8 mouse cellular contexts compared by ENCODE assay signal in genomic region chr7:44603186-44603855, GRCm38 (mm10). TPM values are rescaled to one million over a fixed set of nuclear protein-coding genes. Genes with fewer than 3 reads are reported as not detected.
A peak's percentile ranks its signal among the peaks of the same experiment; 100 is the strongest.
DNase-seq lines count a peak whose midpoint lies in the region; ATAC-seq and TF ChIP-seq lines count a peak whose summit lies in the region.
"Had no signal": no experiment of that assay in that cellular context is flagged by ENCODE, and none has a peak within 500 bp of the region (broad histone marks: within the 10 kb centered on the region; RNA-seq: fewer than 3 reads in every experiment).

No protein-coding gene starts in this region.

- H3K4me3 ChIP-seq in lung, embryonic 15.5 days, result peak overlapping the region; percentile 25
- no peak overlapping the region for H3K4me3 ChIP-seq in lung, adult 2 months (replicated peaks; ENCODE audit: extremely low read depth, low read depth, low read length)
- H3K4me3 ChIP-seq in limb, embryonic 12.5 days (replicated peaks), result peak overlapping the region; percentile 34; the same call in 1 of the 2 replicates
- peak overlapping the region; percentile 38 for H3K4me3 ChIP-seq in stomach, embryonic 16.5 days (replicated peaks; ENCODE audit: low read length)

- no peak overlapping the region for H3K27ac ChIP-seq in lung, embryonic 15.5 days
- no peak overlapping the region for H3K27ac ChIP-seq in limb, embryonic 12.5 days
- no peak overlapping the region for H3K27ac ChIP-seq in stomach, embryonic 16.5 days (ENCODE audit: low read length)

- DNase-seq in lung, adult 2 months, result no peak
- peak; percentile 50 for DNase-seq in embryo, embryonic 11 days
- DNase-seq in adrenal gland, adult 8-10 months, result no peak
- DNase-seq: kidney, adult 18-20 months had no signal

- H3K27me3 ChIP-seq in lung, embryonic 15.5 days, result peaks cover 63% of the 10 kb centered on the region
- peaks cover 90% of the 10 kb centered on the region for H3K27me3 ChIP-seq in limb, embryonic 12.5 days
- H3K27me3 ChIP-seq in stomach, embryonic 16.5 days (ENCODE audit: control insufficient read depth, insufficient read depth, low read length), result peaks cover 55% of the 10 kb centered on the region

- no peaks in the 10 kb centered on the region for H3K9me3 ChIP-seq in lung, embryonic 15.5 days
- H3K9me3 ChIP-seq in limb, embryonic 12.5 days, result no peaks in the 10 kb centered on the region
- no peaks in the 10 kb centered on the region for H3K9me3 ChIP-seq in stomach, embryonic 16.5 days (replicated peaks; ENCODE audit: control insufficient read depth, low read length)

- TF ChIP-seq CTCF in lung, adult 2 months (IDR thresholded peaks at IDR 0.05; ENCODE audit: insufficient read depth, low read length), result no peak

- H3K4me2 ChIP-seq in lung, embryonic 15.5 days, result peak overlapping the region; percentile 54
- H3K4me2 ChIP-seq in limb, embryonic 12.5 days, result peak overlapping the region; percentile 55
- H3K4me2 ChIP-seq in stomach, embryonic 16.5 days (ENCODE audit: low read depth, low read length), result peak overlapping the region; percentile 53

- TF ChIP-seq POLR2A in lung, adult 2 months (IDR thresholded peaks at IDR 0.05; ENCODE audit: borderline replicate concordance, extremely low read depth, low read depth, low read length), result no peak

- peaks cover 25% of the 10 kb centered on the region for H3K4me1 ChIP-seq in lung, embryonic 15.5 days
- H3K4me1 ChIP-seq in lung, adult 2 months (ENCODE audit: control insufficient read depth, insufficient read depth, low read length), result no peaks in the 10 kb centered on the region
- peaks cover 26% of the 10 kb centered on the region for H3K4me1 ChIP-seq in limb, embryonic 12.5 days (replicated peaks)
- no peaks in the 10 kb centered on the region for H3K4me1 ChIP-seq in stomach, embryonic 16.5 days (ENCODE audit: control insufficient read depth, insufficient read depth, low read length)

- WGBS in lung, embryonic 15.5 days, result under 1% methylated on average over 20 of the region's 20 CpGs
- WGBS in lung, adult 2 months, result 6% methylated on average over 20 of the region's 20 CpGs
- 3% methylated on average over 20 of the region's 20 CpGs for WGBS in limb, embryonic 12.5 days
- 4% methylated on average over 20 of the region's 20 CpGs for WGBS in stomach, embryonic 16.5 days

- no peak for ATAC-seq in lung, embryonic 15.5 days (ENCODE audit: borderline replicate concordance, extremely low read depth, low FRiP score, low TSS enrichment)
- no peak for ATAC-seq in limb, embryonic 12.5 days (ENCODE audit: insufficient number of reproducible peaks, insufficient read depth, low FRiP score, low TSS enrichment, low read depth)
- no peak for ATAC-seq in stomach, embryonic 16.5 days (ENCODE audit: insufficient read depth, low FRiP score)
- no peak for ATAC-seq in megakaryocyte, adult 5-6 weeks (ENCODE audit: poor library complexity, severe bottlenecking)

- no peak overlapping the region for H3K9ac ChIP-seq in lung, embryonic 15.5 days
- H3K9ac ChIP-seq in limb, embryonic 12.5 days (replicated peaks), result no peak overlapping the region
- H3K9ac ChIP-seq in stomach, embryonic 16.5 days (ENCODE audit: low read length), result no peak overlapping the region

- H3K36me3 ChIP-seq in lung, embryonic 15.5 days, result no peaks in the 10 kb centered on the region
- no peaks in the 10 kb centered on the region for H3K36me3 ChIP-seq in limb, embryonic 12.5 days
- no peaks in the 10 kb centered on the region for H3K36me3 ChIP-seq in stomach, embryonic 16.5 days (ENCODE audit: control insufficient read depth, insufficient read depth, low read length)

RNA-seq across cellular contexts. Expression of gene Kcnc3, which starts 12.9 kb away (rescaled TPM):
- polyA plus RNA-seq in lung, embryonic 15.5 days (2015; fragmentation: Nextera tagmentation; extraction: Ambion mirVana), result 1.5 and 2.1 TPM in 2 replicates
- polyA plus RNA-seq in lung, adult 2 months (2012; rRNA removed), result 36.0 and 42.5 TPM in 2 replicates
- 0.37 and 0.49 TPM in 2 replicates for polyA plus RNA-seq in limb, embryonic 12.5 days (2016; fragmentation: Nextera tagmentation; extraction: Ambion mirVana)
- 0.16 and 0.26 TPM in 2 replicates for polyA plus RNA-seq in stomach, embryonic 16.5 days (2015; fragmentation: Nextera tagmentation; extraction: Ambion mirVana)
- 10 to 100 TPM in 1 of 4 experiments, 1 to 10 TPM in 3; 4.7 to 11.1 (median 7.8) TPM for total RNA-seq in adrenal gland, adult 8-10 months (2022)
- total RNA-seq in megakaryocyte, adult 5-6 weeks (2015), result 0.41 and 0.67 TPM in 2 replicates
- total RNA-seq in megakaryocyte, adult 5-6 weeks (2017), result not detected in 2 replicates

RNA-seq across cellular contexts. Expression of gene Napsa, which starts 31.1 kb away (rescaled TPM):
- 30.9 and 42.2 TPM in 2 replicates for polyA plus RNA-seq in lung, embryonic 15.5 days (2015; fragmentation: Nextera tagmentation; extraction: Ambion mirVana)
- polyA plus RNA-seq in lung, adult 2 months (2012; rRNA removed), result 576 and 610 TPM in 2 replicates
- 0.83 and 1.4 TPM in 2 replicates for polyA plus RNA-seq in limb, embryonic 12.5 days (2016; fragmentation: Nextera tagmentation; extraction: Ambion mirVana)
- 3.7 and 5.4 TPM in 2 replicates for polyA plus RNA-seq in stomach, embryonic 16.5 days (2015; fragmentation: Nextera tagmentation; extraction: Ambion mirVana)
- 1 to 10 TPM in 3 of 4 experiments, under 1 TPM in 1; 1.00 to 2.0 (median 1.5) TPM for total RNA-seq in adrenal gland, adult 8-10 months (2022)
- 473 and 485 TPM in 2 replicates for total RNA-seq in megakaryocyte, adult 5-6 weeks (2015)
- total RNA-seq in megakaryocyte, adult 5-6 weeks (2017), result 207 and 235 TPM in 2 replicates

RNA-seq across cellular contexts. Expression of gene Nr1h2, which starts 49.6 kb away (rescaled TPM):
- 68.4 and 75.3 TPM in 2 replicates for polyA plus RNA-seq in lung, embryonic 15.5 days (2015; fragmentation: Nextera tagmentation; extraction: Ambion mirVana)
- 194 and 216 TPM in 2 replicates for polyA plus RNA-seq in lung, adult 2 months (2012; rRNA removed)
- polyA plus RNA-seq in limb, embryonic 12.5 days (2016; fragmentation: Nextera tagmentation; extraction: Ambion mirVana), result 70.7 and 72.0 TPM in 2 replicates
- polyA plus RNA-seq in stomach, embryonic 16.5 days (2015; fragmentation: Nextera tagmentation; extraction: Ambion mirVana), result 62.0 and 68.6 TPM in 2 replicates
- total RNA-seq in adrenal gland, adult 8-10 months (2022), result 100 to 1,000 TPM in 3 of 4 experiments, 10 to 100 TPM in 1; 94.3 to 153 (median 129) TPM
- total RNA-seq in megakaryocyte, adult 5-6 weeks (2015), result 47.4 and 51.5 TPM in 2 replicates
- total RNA-seq in megakaryocyte, adult 5-6 weeks (2017), result 50.7 and 70.7 TPM in 2 replicates

RNA-seq across cellular contexts. Expression of gene Pold1, which starts 54.7 kb away (rescaled TPM):
- polyA plus RNA-seq in lung, embryonic 15.5 days (2015; fragmentation: Nextera tagmentation; extraction: Ambion mirVana), result 108 and 112 TPM in 2 replicates
- 34.3 and 38.3 TPM in 2 replicates for polyA plus RNA-seq in lung, adult 2 months (2012; rRNA removed)
- 132 and 140 TPM in 2 replicates for polyA plus RNA-seq in limb, embryonic 12.5 days (2016; fragmentation: Nextera tagmentation; extraction: Ambion mirVana)
- polyA plus RNA-seq in stomach, embryonic 16.5 days (2015; fragmentation: Nextera tagmentation; extraction: Ambion mirVana), result 70.3 and 72.8 TPM in 2 replicates
- total RNA-seq in adrenal gland, adult 8-10 months (2022), result 10 to 100 TPM; 10.9 to 18.6 (median 15.9) TPM
- total RNA-seq in megakaryocyte, adult 5-6 weeks (2015), result 36.1 and 44.3 TPM in 2 replicates
- 39.4 and 48.4 TPM in 2 replicates for total RNA-seq in megakaryocyte, adult 5-6 weeks (2017)

Comparison
In these comparisons a context has a peak if more than half of its experiments do, and no peak if none do; other contexts are left out.
1. RNA of gene Kcnc3, which starts 12.9 kb away (polyA plus RNA-seq): 36.0 to 42.5 TPM in lung, adult 2 months; 1.5 to 2.1 TPM in lung, embryonic 15.5 days, 0.37 to 0.49 TPM in limb, embryonic 12.5 days and 0.16 to 0.26 TPM in stomach, embryonic 16.5 days; every median in the first group is over 10 times any median in the second.
2. RNA of gene Napsa, which starts 31.1 kb away (polyA plus RNA-seq): 576 to 610 TPM in lung, adult 2 months; 30.9 to 42.2 TPM in lung, embryonic 15.5 days, 3.7 to 5.4 TPM in stomach, embryonic 16.5 days and 0.83 to 1.4 TPM in limb, embryonic 12.5 days; every median in the first group is over 10 times any median in the second.
3. Peak in every context shown above with its lines, with median percentiles within 50 percentile points of each other: H3K4me2 ChIP-seq.